Mouse (Mus musculus) megakaryocyte, embryonic 14.5 days (primary cell): ENCODE data around the gene Nfix. TPM values are rescaled to one million over a fixed set of nuclear protein-coding genes. Genes with fewer than 3 reads are reported as not detected.

ENCODE experiments used
- H3K27me3 ChIP-seq: replicated peaks from 2 replicates; pipeline ENCODE3; 2012; ENCODE audit warnings: inconsistent platforms
- H3K36me3 ChIP-seq: replicated peaks from 2 replicates; pipeline ENCODE3; 2012; ENCODE audit warnings: low read length, inconsistent platforms, mixed read lengths
- H3K4me1 ChIP-seq: 2 replicates; pipeline ENCODE4 v1.6.1; 2012; ENCODE audit warnings: inconsistent platforms
- H3K4me3 ChIP-seq: replicated peaks from 2 replicates; pipeline ENCODE3; 2012; ENCODE audit warnings: moderate library complexity, mild to moderate bottlenecking, inconsistent platforms
- H3K9me3 ChIP-seq: 2 replicates; pipeline ENCODE4 v1.6.1; 2012; ENCODE audit warnings: inconsistent platforms
- FLI1 ChIP-seq: IDR thresholded peaks from 2 replicates; pipeline ENCODE4 v1.6.1; 2012; ENCODE audit warnings: low read length, inconsistent platforms, mixed read lengths
- GATA1 ChIP-seq: IDR thresholded peaks from 3 replicates; pipeline ENCODE4 v1.6.1; 2012; ENCODE audit warnings: mixed read lengths, low read length, inconsistent platforms, borderline replicate concordance
- polyA plus RNA-seq: library from polyadenylated mRNA; stranded (reverse); fragments of >175 nt; gene quantifications from 2 replicates; pipeline ENCODE4 v1.2.3, GENCODE M21; 2012; ENCODE audit warnings: low replicate concordance; ENCODE audit not compliant: insufficient read depth

Gene Nfix
- polyA plus RNA-seq, 1 experiment = 18.4 TPM

- Histone ChIP-seq H3K27me3 (peaks cover 73% of the 10 kb centered on the region), H3K4me3 (no peak overlapping the region), H3K9me3 (peaks cover 10% of the 10 kb centered on the region), H3K36me3 (peaks cover 6% of the 10 kb centered on the region), H3K4me1 (peaks cover 43% of the 10 kb centered on the region)
- TF ChIP-seq FLI1 (no peak), GATA1 (no peak)
Measured at GRCm38 (mm10) chr8:84787523-84788302, 12.4 kb downstream of the Nfix start.

GRCm38 (mm10) chr8:84786801-84787467 lies 13.2 kb downstream of the Nfix start:
- Histone ChIP-seq H3K9me3 (peaks cover 10% of the 10 kb centered on the region), H3K4me1 (peaks cover 43% of the 10 kb centered on the region), H3K27me3 (peaks cover 74% of the 10 kb centered on the region), H3K36me3 (peaks cover 6% of the 10 kb centered on the region), H3K4me3 (no peak overlapping the region)
- TF ChIP-seq FLI1 (no peak), GATA1 (no peak)

- H3K27me3 ChIP-seq = peaks cover 78% of the 10 kb centered on the region
- no peak for TF ChIP-seq FLI1
- no peak for TF ChIP-seq GATA1
Measured at GRCm38 (mm10) chr8:84785756-84786677, 14.1 kb downstream of the Nfix start.

GRCm38 (mm10) chr8:84785506-84785755 lies 14.7 kb downstream of the Nfix start:
- TF ChIP-seq GATA1 (no peak), FLI1 (no peak)
- no peak overlapping the region for H3K4me3 ChIP-seq
- H3K4me1 ChIP-seq = peaks cover 45% of the 10 kb centered on the region
- peaks cover 6% of the 10 kb centered on the region for H3K36me3 ChIP-seq
- peaks cover 73% of the 10 kb centered on the region for H3K27me3 ChIP-seq
- peaks cover 10% of the 10 kb centered on the region for H3K9me3 ChIP-seq

More at GRCm38 (mm10) chr8:84785756-84786677, 14.1 kb downstream of the Nfix start:
- Histone ChIP-seq H3K4me1 (peaks cover 49% of the 10 kb centered on the region), H3K36me3 (peaks cover 6% of the 10 kb centered on the region), H3K9me3 (peaks cover 10% of the 10 kb centered on the region), H3K4me3 (no peak overlapping the region)

- Histone ChIP-seq H3K4me3 (peak overlapping the region; percentile 28), H3K27me3 (peaks cover 71% of the 10 kb centered on the region)
Measured at GRCm38 (mm10) chr8:84784681-84785505, 15.3 kb downstream of the Nfix start.

GRCm38 (mm10) chr8:84783919-84784581 lies 16.1 kb downstream of the Nfix start:
- Histone ChIP-seq H3K36me3 (peaks cover 6% of the 10 kb centered on the region), H3K4me3 (no peak overlapping the region), H3K27me3 (peaks cover 67% of the 10 kb centered on the region), H3K4me1 (peaks cover 34% of the 10 kb centered on the region), H3K9me3 (peaks cover 10% of the 10 kb centered on the region)
- TF ChIP-seq GATA1 = no peak
- TF ChIP-seq FLI1 = no peak

More at GRCm38 (mm10) chr8:84784681-84785505, 15.3 kb downstream of the Nfix start:
- Histone ChIP-seq H3K9me3 (peaks cover 10% of the 10 kb centered on the region), H3K4me1 (peaks cover 41% of the 10 kb centered on the region), H3K36me3 (peaks cover 6% of the 10 kb centered on the region)
- TF ChIP-seq GATA1 (no peak), FLI1 (no peak)

GRCm38 (mm10) chr8:84783198-84783918 lies 16.8 kb downstream of the Nfix start:
- no peak overlapping the region for H3K4me3 ChIP-seq
- TF ChIP-seq GATA1 (no peak), FLI1 (no peak)
- peaks cover 28% of the 10 kb centered on the region for H3K4me1 ChIP-seq
- H3K27me3 ChIP-seq = peaks cover 60% of the 10 kb centered on the region
- peaks cover 6% of the 10 kb centered on the region for H3K36me3 ChIP-seq
- H3K9me3 ChIP-seq = peaks cover 10% of the 10 kb centered on the region

GRCm38 (mm10) chr8:84782680-84783079 lies 17.5 kb downstream of the Nfix start:
- Histone ChIP-seq H3K4me1 (peaks cover 23% of the 10 kb centered on the region), H3K36me3 (peaks cover 6% of the 10 kb centered on the region), H3K4me3 (no peak overlapping the region), H3K9me3 (peaks cover 10% of the 10 kb centered on the region), H3K27me3 (peaks cover 54% of the 10 kb centered on the region)
- TF ChIP-seq FLI1 = no peak
- no peak for TF ChIP-seq GATA1
